Mouse (Mus musculus) CH12.LX (cell line): ENCODE measurements at regions not wholly inside any gene's neighbourhood (a gene's known extent, or its start where the extent isn't known, plus 50 kb on each side); places are given as distances from the start of the nearest gene placed in this dataset.

Experiments used
- DNase-seq: peaks from one replicate; pipeline ENCODE4 v3.0.0-alpha.2; 2013; ENCODE audit errors: extremely low read depth
- H3K27ac ChIP-seq: 2 replicates; pipeline ENCODE4 v1.5.1; 2012; ENCODE audit warnings: low read depth, mild to moderate bottlenecking, control low read depth, moderate library complexity; ENCODE audit not compliant: insufficient read depth
- H3K27me3 ChIP-seq: replicated peaks from 2 replicates; pipeline ENCODE3; 2012; ENCODE audit warnings: inconsistent platforms
- H3K36me3 ChIP-seq, 2 experiments: replicated peaks in 1 of 2; 2 replicates each; pipeline versions ENCODE3 to v1.6.1; 2012; ENCODE audit warnings: inconsistent platforms in 1 of 2, low read length in 1 of 2, mild to moderate bottlenecking in 1 of 2, mixed read lengths in 1 of 2, moderate library complexity in 1 of 2; ENCODE audit not compliant: control insufficient read depth in 1 of 2, insufficient read depth in 1 of 2
- H3K4me1 ChIP-seq, 2 experiments: 2 replicates each; pipeline ENCODE4 v1.6.1; 2012; ENCODE audit warnings: inconsistent platforms in 1 of 2, moderate library complexity in 1 of 2; ENCODE audit not compliant: insufficient read depth in 2 of 2, control insufficient read depth in 1 of 2
- H3K4me2 ChIP-seq: 2 replicates; pipeline ENCODE4 v1.6.1; 2012; ENCODE audit warnings: low read depth, mild to moderate bottlenecking, control low read depth; ENCODE audit not compliant: poor library complexity, insufficient read depth, severe bottlenecking
- H3K4me3 ChIP-seq, 3 experiments: fragments of 150-350 bp in 1 of 3; sonication (generic) in 1 of 3; replicated peaks in 1 of 3; 2 replicates each; pipeline versions ENCODE3 to v1.5.1; 2011 to 2012; ENCODE audit warnings: low read depth in 2 of 3, low read length in 2 of 3, mild to moderate bottlenecking in 2 of 3, moderate library complexity in 2 of 3, control low read depth in 1 of 3, improper control_type of control experiment in 1 of 3, inconsistent platforms in 1 of 3, mixed read lengths in 1 of 3; ENCODE audit not compliant: poor library complexity in 1 of 3
- H3K79me2 ChIP-seq: replicated peaks from 2 replicates; pipeline ENCODE4 v1.6.1; 2012; ENCODE audit warnings: mild to moderate bottlenecking, moderate library complexity; ENCODE audit not compliant: control insufficient read depth, poor library complexity, insufficient read depth, severe bottlenecking; ENCODE audit errors: extremely low read depth
- H3K9ac ChIP-seq: 2 replicates; pipeline ENCODE4 v1.6.1; 2012; ENCODE audit warnings: low read depth, mild to moderate bottlenecking, control low read depth, moderate library complexity; ENCODE audit not compliant: insufficient read depth
- H3K9me3 ChIP-seq: replicated peaks from 2 replicates; pipeline ENCODE3; 2012; ENCODE audit warnings: low read length, inconsistent platforms, mixed read lengths
- BHLHE40 ChIP-seq: IDR thresholded peaks from 2 replicates; pipeline ENCODE4 v1.6.1; 2011; ENCODE audit warnings: mild to moderate bottlenecking, low read depth, low read length, improper control_type of control experiment
- CHD1 ChIP-seq: IDR thresholded peaks from 2 replicates; pipeline ENCODE4 v1.6.1; 2012; ENCODE audit warnings: low read depth, low read length, improper control_type of control experiment, inconsistent platforms
- CHD2 ChIP-seq: IDR thresholded peaks from 2 replicates; pipeline ENCODE4 v1.6.1; 2011; ENCODE audit warnings: low read length, improper control_type of control experiment
- CTCF ChIP-seq, 2 experiments: IDR thresholded peaks in 1 of 2; conservative IDR thresholded peaks in 1 of 2; 2 replicates each; pipeline ENCODE4 v1.5.1; 2011 to 2012; ENCODE audit warnings: low read depth in 2 of 2, low read length in 2 of 2, improper control_type of control experiment in 1 of 2, inconsistent platforms in 1 of 2, mild to moderate bottlenecking in 1 of 2, moderate library complexity in 1 of 2
- E2F4 ChIP-seq: IDR thresholded peaks from 2 replicates; pipeline ENCODE4 v1.6.1; 2011; ENCODE audit warnings: low read depth, low read length, improper control_type of control experiment; ENCODE audit not compliant: insufficient replicate concordance
- ELF1 ChIP-seq: IDR thresholded peaks from 2 replicates; pipeline ENCODE4 v1.6.1; 2014; ENCODE audit warnings: low read depth, mild to moderate bottlenecking, inconsistent platforms, low read length, improper control_type of control experiment
- GABPA ChIP-seq: IDR thresholded peaks from 2 replicates; pipeline ENCODE4 v1.6.1; 2012; ENCODE audit warnings: low read depth, low read length, improper control_type of control experiment, inconsistent platforms; ENCODE audit not compliant: insufficient replicate concordance
- HCFC1 ChIP-seq: IDR thresholded peaks from 2 replicates; pipeline ENCODE4 v1.6.1; 2012; ENCODE audit warnings: low read depth, mild to moderate bottlenecking, inconsistent platforms, low read length, improper control_type of control experiment
- KAT2A ChIP-seq: IDR thresholded peaks from 2 replicates; pipeline ENCODE4 v1.6.1; 2012; ENCODE audit warnings: low read length, improper control_type of control experiment, inconsistent platforms; ENCODE audit not compliant: insufficient replicate concordance
- MEF2A ChIP-seq: IDR thresholded peaks from 2 replicates; pipeline ENCODE4 v1.6.1; 2014; ENCODE audit warnings: low read depth, mild to moderate bottlenecking, inconsistent platforms, low read length, improper control_type of control experiment, borderline replicate concordance
- MXI1 ChIP-seq: IDR thresholded peaks from 2 replicates; pipeline ENCODE4 v1.6.1; 2011; ENCODE audit warnings: mild to moderate bottlenecking, low read depth, low read length, improper control_type of control experiment
- MYC ChIP-seq: IDR thresholded peaks from 2 replicates; pipeline ENCODE4 v1.6.1; 2011; ENCODE audit warnings: low read depth, mild to moderate bottlenecking, improper control_type of control experiment, low read length
- NELFE ChIP-seq: IDR thresholded peaks from 2 replicates; pipeline ENCODE4 v1.6.1; 2011; ENCODE audit warnings: low read depth, low read length, improper control_type of control experiment
- NRF1 ChIP-seq: IDR thresholded peaks from 2 replicates; pipeline ENCODE4 v1.6.1; 2014; ENCODE audit warnings: low read depth, mild to moderate bottlenecking, inconsistent platforms, low read length, improper control_type of control experiment, moderate library complexity
- RCOR1 ChIP-seq: conservative IDR thresholded peaks from 2 replicates; pipeline ENCODE4 v1.6.1; 2012; ENCODE audit warnings: low read depth, mild to moderate bottlenecking, inconsistent platforms, low read length, improper control_type of control experiment
- SIN3A ChIP-seq: IDR thresholded peaks from 2 replicates; pipeline ENCODE4 v1.6.1; 2012; ENCODE audit warnings: low read length, improper control_type of control experiment, inconsistent platforms
- SMC3 ChIP-seq: IDR thresholded peaks from 2 replicates; pipeline ENCODE4 v1.6.1; 2011; ENCODE audit warnings: low read depth, low read length, improper control_type of control experiment
- TCF12 ChIP-seq: IDR thresholded peaks from 2 replicates; pipeline ENCODE4 v1.6.1; 2014; ENCODE audit warnings: low read depth, mild to moderate bottlenecking, inconsistent platforms, low read length, improper control_type of control experiment
- USF1 ChIP-seq: IDR thresholded peaks from 2 replicates; pipeline ENCODE4 v1.6.1; 2014; ENCODE audit warnings: low read depth, mild to moderate bottlenecking, inconsistent platforms, low read length, improper control_type of control experiment
- USF2 ChIP-seq: conservative IDR thresholded peaks from 2 replicates; pipeline ENCODE4 v1.6.1; 2011; ENCODE audit warnings: low read depth, low read length, improper control_type of control experiment
- ZKSCAN1 ChIP-seq: IDR thresholded peaks from 2 replicates; pipeline ENCODE4 v1.6.1; 2012; ENCODE audit warnings: low read depth, inconsistent platforms, low read length, improper control_type of control experiment, borderline replicate concordance
- ZMIZ1 ChIP-seq: IDR thresholded peaks from 2 replicates; pipeline ENCODE4 v1.6.1; 2012; ENCODE audit warnings: low read depth, mild to moderate bottlenecking, inconsistent platforms, low read length, improper control_type of control experiment
- dilution Hi-C: fragments of 300-500 bp; cut with MboI; formaldehyde crosslinking; loops from 2 replicates; pipeline ENCODE4 v1.14.3; 2020; ENCODE audit warnings: low sequenced_read_pairs; ENCODE audit not compliant: extremely low pct_unique_long_range_greater_than_20kb, extremely low pct_ligation_motif_present
- in situ Hi-C: fragments of 300-500 bp; cut with MboI; formaldehyde crosslinking; loops from 3 replicates; pipeline ENCODE4 v1.14.3; 2019; ENCODE audit warnings: low sequenced_read_pairs, low pct_ligation_motif_present, low pct_unique_long_range_greater_than_20kb, mixed read lengths

GRCm38 (mm10) chr1:133530698-133531097 lies 79.4 kb downstream of the Snrpe start:
- Histone ChIP-seq H3K27ac (no peak overlapping the region), H3K79me2 (no peaks in the 10 kb centered on the region), H3K4me1 (no peaks in the 10 kb centered on the region), H3K4me3 (no peak overlapping the region), H3K9me3 (peaks cover 6% of the 10 kb centered on the region), H3K36me3 (no peaks in the 10 kb centered on the region), H3K4me2 (no peak overlapping the region), H3K9ac (no peak overlapping the region), H3K27me3 (peaks cover 57% of the 10 kb centered on the region)
- in situ Hi-C loops = no loop called here
- DNase-seq = no peak
- dilution Hi-C loops = no loop called here
- TF ChIP-seq RCOR1 (no peak), CTCF (conservative IDR thresholded peaks at IDR 0.05 in 1 of 2, IDR thresholded peaks at IDR 0.05 in 1 of 2; ENCODE audit: low read depth in 2 of 2, low read length in 2 of 2) (no peak), ELF1 (no peak), USF2 (no peak), ZKSCAN1 (no peak), TCF12 (no peak), HCFC1 (no peak), CHD1 (no peak), MXI1 (no peak), KAT2A (no peak)
- TF ChIP-seq, all 38 proteins: peak for 0

- no peaks in the 10 kb centered on the region for H3K4me1 ChIP-seq
- TF ChIP-seq SMC3 (no peak), CHD2 (no peak), KAT2A (no peak), BHLHE40 (no peak), ZKSCAN1 (no peak), MXI1 (no peak), MEF2A (no peak), E2F4 (no peak), USF1 (no peak), NELFE (no peak), USF2 (no peak), MYC (no peak), GABPA (no peak), ZMIZ1 (no peak), NRF1 (no peak), HCFC1 (no peak), SIN3A (no peak)
- H3K4me2 ChIP-seq = no peak overlapping the region
- H3K27ac ChIP-seq = no peak overlapping the region
- no peak overlapping the region for H3K4me3 ChIP-seq
- dilution Hi-C loops = no loop called here
- in situ Hi-C loops = no loop called here
- H3K79me2 ChIP-seq = no peaks in the 10 kb centered on the region
- peaks cover 57% of the 10 kb centered on the region for H3K27me3 ChIP-seq
- no peak overlapping the region for H3K9ac ChIP-seq
- H3K36me3 ChIP-seq = no peaks in the 10 kb centered on the region
- peaks cover 6% of the 10 kb centered on the region for H3K9me3 ChIP-seq
- no peak for DNase-seq
Observed at GRCm38 (mm10) chr1:133529817-133530216, 80.3 kb downstream of the Snrpe start.
